Mouse (Mus musculus) kidney, postnatal 0 days (tissue): ENCODE data around the gene Ip6k3. TPM values are rescaled to one million over a fixed set of nuclear protein-coding genes. Genes with fewer than 3 reads are reported as not detected.

Source experiments
- ATAC-seq: fragments of 200-750 bp; cut with Nextera tagmentation; replicated peaks from 2 replicates; pipeline ENCODE4 v1.8.0; 2017; ENCODE audit warnings: low read depth, moderate number of reproducible peaks, moderate TSS enrichment, moderate library complexity; ENCODE audit not compliant: low FRiP score
- DNase-seq: peaks from one replicate; pipeline ENCODE4 v3.0.0-alpha.2; 2016; ENCODE audit warnings: low spot score
- H3K27ac ChIP-seq: fragments of 300-500 bp; sonication (generic); 2 replicates; pipeline ENCODE4 v1.5.1; 2014; ENCODE audit warnings: mild to moderate bottlenecking
- H3K27me3 ChIP-seq: fragments of 300-500 bp; sonication (generic); 2 replicates; pipeline ENCODE4 v1.6.1; 2014; ENCODE audit warnings: low read length, mixed read lengths; ENCODE audit not compliant: insufficient read depth
- H3K36me3 ChIP-seq: fragments of 300-500 bp; sonication (generic); 2 replicates; pipeline ENCODE4 v1.6.1; 2014; ENCODE audit warnings: low read length, mixed read lengths; ENCODE audit not compliant: insufficient read depth
- H3K4me1 ChIP-seq: fragments of 300-500 bp; sonication (generic); replicated peaks from 2 replicates; pipeline ENCODE4 v1.6.1; 2014; ENCODE audit warnings: antibody characterized with exemption, low read length, mixed read lengths; ENCODE audit not compliant: insufficient read depth
- H3K4me2 ChIP-seq: fragments of 300-500 bp; sonication (generic); 2 replicates; pipeline ENCODE4 v1.6.1; 2014; ENCODE audit warnings: mild to moderate bottlenecking, low read length, moderate library complexity, mixed read lengths
- H3K4me3 ChIP-seq: fragments of 300-500 bp; sonication (generic); replicated peaks from 2 replicates; pipeline ENCODE4 v1.5.1; 2014; ENCODE audit warnings: low read depth, low read length
- H3K9ac ChIP-seq: fragments of 300-500 bp; sonication (generic); 2 replicates; pipeline ENCODE4 v1.6.1; 2014; ENCODE audit warnings: low read depth, low read length
- H3K9me3 ChIP-seq: fragments of 300-500 bp; sonication (generic); replicated peaks from 2 replicates; pipeline ENCODE4 v1.6.1; 2016; ENCODE audit warnings: low read length, inconsistent platforms, mixed read lengths
- CTCF ChIP-seq: IDR thresholded peaks from 2 replicates; pipeline ENCODE4 v1.5.1; 2016; ENCODE audit warnings: antibody characterized with exemption, low read depth, mild to moderate bottlenecking, moderate library complexity
- WGBS: fragments of 180-500 bp; shearing (Covaris S2); extraction: QIAGEN DNeasy Blood & Tissue Kit; methylation state at CpG from one replicate; pipeline ENCODE4 v1.1.7; 2014; 5-methylcytosine and 5-hydroxymethylcytosine counted together
- polyA plus RNA-seq: library from polyadenylated mRNA; unstranded; fragments of >200 nt; fragmentation: Nextera tagmentation; extraction: Ambion mirVana; gene quantifications from 2 replicates; pipeline ENCODE4 v1.2.1, GENCODE M21; 2015

Ip6k3 gene
- polyA plus RNA-seq, 1 experiment from 2014 or later = 0.43 TPM

DNA sequence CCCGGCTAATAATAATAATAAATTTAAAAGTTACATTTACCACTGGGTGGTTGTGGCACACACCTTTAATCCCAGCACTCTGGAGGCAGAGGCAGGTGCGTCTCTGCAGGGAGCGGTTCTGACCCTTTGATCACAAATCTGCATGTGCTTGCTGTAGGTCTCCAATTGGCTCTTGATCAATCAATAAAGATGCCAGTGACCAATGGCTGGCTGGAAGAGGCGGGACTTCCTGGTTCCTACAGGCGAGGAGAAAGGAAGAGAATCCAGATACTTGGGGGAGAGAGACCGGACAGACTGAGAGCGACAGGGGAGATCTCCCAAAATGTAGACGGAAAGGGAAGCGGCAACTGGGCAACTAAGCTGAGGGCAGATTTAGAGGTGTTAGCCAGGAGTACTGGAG, 10.4 kb upstream of the Ip6k3 start:
- no peak for TF ChIP-seq CTCF
- DNase-seq = no peak
- H3K9me3 ChIP-seq = no peaks in the 10 kb centered on the region
- ATAC-seq = no peak
- H3K27me3 ChIP-seq = no peaks in the 10 kb centered on the region
- WGBS = 92% methylated on average over 9 of the region's 9 CpGs
- H3K9ac ChIP-seq = no peak overlapping the region
- H3K4me2 ChIP-seq = no peak overlapping the region
- H3K27ac ChIP-seq = no peak overlapping the region
- no peaks in the 10 kb centered on the region for H3K36me3 ChIP-seq
- no peaks in the 10 kb centered on the region for H3K4me1 ChIP-seq
- no peak overlapping the region for H3K4me3 ChIP-seq

- no peaks in the 10 kb centered on the region for H3K9me3 ChIP-seq
- no peaks in the 10 kb centered on the region for H3K36me3 ChIP-seq
- DNase-seq (no peak), ATAC-seq (no peak)
- 94% methylated on average over 4 of the region's 4 CpGs for WGBS
- H3K27me3 ChIP-seq = no peaks in the 10 kb centered on the region
- no peak overlapping the region for H3K4me2 ChIP-seq
- no peak overlapping the region for H3K4me3 ChIP-seq
- H3K9ac ChIP-seq = no peak overlapping the region
- no peak for TF ChIP-seq CTCF
- H3K27ac ChIP-seq = no peak overlapping the region
- no peaks in the 10 kb centered on the region for H3K4me1 ChIP-seq
Observed at GRCm38 (mm10) chr17:27176754-27177153, 9.2 kb upstream of the Ip6k3 start.

DNA sequence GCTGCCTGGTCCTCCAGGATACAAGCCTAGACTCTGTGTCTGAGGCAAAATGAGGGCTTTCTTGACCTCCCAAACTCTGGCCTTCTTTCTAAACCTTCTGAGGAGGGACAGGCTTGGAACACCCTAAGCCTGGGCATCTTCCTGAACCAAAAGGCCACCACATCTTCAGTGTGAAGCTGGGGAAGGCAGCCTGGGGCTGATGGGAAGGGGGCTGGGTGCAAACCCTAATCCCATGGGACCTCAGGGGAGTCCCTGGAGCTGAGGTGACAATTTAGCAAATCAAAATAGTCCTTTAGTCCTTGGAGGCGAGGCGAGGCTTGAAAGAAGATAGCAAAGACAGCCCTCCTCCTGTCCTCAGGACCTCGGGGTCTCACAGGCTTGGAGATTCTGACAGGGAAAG, 8.7 kb upstream of the Ip6k3 start:
- no peaks in the 10 kb centered on the region for H3K36me3 ChIP-seq
- H3K9ac ChIP-seq = no peak overlapping the region
- no peak overlapping the region for H3K27ac ChIP-seq
- no peak for ATAC-seq
- H3K27me3 ChIP-seq = no peaks in the 10 kb centered on the region
- TF ChIP-seq CTCF = no peak
- H3K4me3 ChIP-seq = no peak overlapping the region
- no peaks in the 10 kb centered on the region for H3K4me1 ChIP-seq
- no peaks in the 10 kb centered on the region for H3K9me3 ChIP-seq
- DNase-seq = no peak
- WGBS = 65% methylated on average over 3 of the region's 3 CpGs
- H3K4me2 ChIP-seq = no peak overlapping the region

DNA sequence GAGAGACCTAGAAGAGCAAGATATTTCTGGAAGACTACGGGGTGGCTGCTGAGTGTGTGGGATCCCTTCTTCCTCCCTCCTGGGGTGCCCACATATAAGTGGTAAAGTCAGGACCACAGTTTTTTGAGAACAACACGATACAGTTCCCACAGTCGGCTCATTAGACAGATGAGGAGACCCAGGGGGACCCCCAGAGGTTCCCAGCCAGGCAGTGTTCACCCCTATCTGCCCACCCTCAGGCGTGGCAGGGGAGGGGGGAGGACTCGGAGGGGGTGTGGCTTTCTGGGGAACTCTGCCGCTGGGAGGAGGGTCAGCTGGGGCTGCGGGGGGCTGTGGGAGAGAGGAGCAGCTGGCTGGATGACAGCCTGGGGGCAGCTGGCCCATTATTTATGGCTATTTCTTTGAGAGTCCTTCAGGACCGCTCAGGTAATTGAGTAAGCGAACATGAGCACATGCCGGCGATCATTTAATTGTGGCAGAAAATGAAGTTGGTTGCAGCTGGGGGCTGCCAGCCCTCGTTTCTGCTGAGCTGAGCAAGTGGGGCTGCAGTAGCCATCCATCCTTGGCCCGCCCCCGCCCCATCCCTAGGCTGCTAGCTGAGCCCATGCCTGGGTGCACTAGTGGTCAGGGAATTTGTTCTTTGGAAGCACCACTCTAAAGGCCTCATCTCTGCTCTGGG, 7.7 kb upstream of the Ip6k3 start:
- no peak overlapping the region for H3K9ac ChIP-seq
- DNase-seq = peak; percentile 54
- ATAC-seq = peak; percentile 63; the same call in 1 of the 2 replicates
- no peaks in the 10 kb centered on the region for H3K9me3 ChIP-seq
- no peak overlapping the region for H3K4me3 ChIP-seq
- no peaks in the 10 kb centered on the region for H3K4me1 ChIP-seq
- WGBS = 17% methylated on average over 14 of the region's 14 CpGs
- no peak overlapping the region for H3K4me2 ChIP-seq
- H3K27me3 ChIP-seq = no peaks in the 10 kb centered on the region
- H3K36me3 ChIP-seq = no peaks in the 10 kb centered on the region
- TF ChIP-seq CTCF = no peak
- H3K27ac ChIP-seq = no peak overlapping the region

DNA sequence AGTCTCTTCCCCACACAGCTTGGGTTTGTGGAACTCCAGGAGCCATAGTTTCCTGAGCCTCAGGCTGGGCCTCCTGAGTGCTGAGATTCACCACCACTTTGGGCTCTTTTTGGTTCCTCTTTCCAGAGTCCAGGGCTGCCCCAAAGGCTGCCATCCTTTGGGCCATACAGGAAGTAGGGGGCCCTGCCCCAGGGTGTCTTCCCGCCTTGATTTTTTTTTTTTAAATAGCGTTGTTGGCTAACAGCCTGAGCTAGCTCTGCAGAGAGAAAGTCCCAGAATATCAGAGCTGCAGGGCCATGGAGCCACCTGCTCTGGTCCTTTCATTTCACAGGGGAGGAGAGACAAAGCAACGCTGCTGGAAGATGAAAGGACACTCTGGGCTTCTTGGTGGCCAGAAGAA, 6.1 kb upstream of the Ip6k3 start:
- Histone ChIP-seq H3K27ac (no peak overlapping the region), H3K36me3 (no peaks in the 10 kb centered on the region), H3K4me3 (no peak overlapping the region), H3K27me3 (no peaks in the 10 kb centered on the region), H3K4me2 (no peak overlapping the region), H3K9me3 (no peaks in the 10 kb centered on the region), H3K4me1 (no peaks in the 10 kb centered on the region), H3K9ac (no peak overlapping the region)
- no peak for TF ChIP-seq CTCF
- DNase-seq (no peak), ATAC-seq (no peak)
- WGBS = 74% methylated on average over 3 of the region's 3 CpGs

DNA sequence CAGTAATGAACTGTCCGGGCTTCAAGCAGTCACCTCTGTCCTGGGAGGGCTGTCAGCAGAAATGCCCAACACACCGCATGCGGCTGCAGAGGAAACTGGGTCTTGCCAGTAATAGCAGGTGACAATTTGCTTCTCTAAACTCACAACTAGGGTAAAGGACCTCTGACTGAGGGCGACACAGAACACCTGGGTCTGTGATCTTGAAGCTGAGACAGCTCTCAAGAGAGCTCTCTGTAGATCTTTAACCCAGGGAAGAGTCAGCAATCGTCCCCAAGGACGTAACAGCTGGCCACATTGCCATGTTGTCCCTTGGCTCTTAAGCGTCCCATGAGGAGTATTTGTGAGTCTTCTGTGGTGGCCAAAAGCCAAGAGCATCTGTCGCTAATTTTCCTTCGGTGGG, 4.9 kb upstream of the Ip6k3 start:
- no peak overlapping the region for H3K9ac ChIP-seq
- 78% methylated on average over 9 of the region's 9 CpGs for WGBS
- no peaks in the 10 kb centered on the region for H3K9me3 ChIP-seq
- no peaks in the 10 kb centered on the region for H3K27me3 ChIP-seq
- no peak overlapping the region for H3K4me2 ChIP-seq
- H3K27ac ChIP-seq = no peak overlapping the region
- H3K4me3 ChIP-seq = no peak overlapping the region
- DNase-seq (no peak), ATAC-seq (no peak)
- no peaks in the 10 kb centered on the region for H3K36me3 ChIP-seq
- TF ChIP-seq CTCF = no peak
- H3K4me1 ChIP-seq = no peaks in the 10 kb centered on the region

DNA sequence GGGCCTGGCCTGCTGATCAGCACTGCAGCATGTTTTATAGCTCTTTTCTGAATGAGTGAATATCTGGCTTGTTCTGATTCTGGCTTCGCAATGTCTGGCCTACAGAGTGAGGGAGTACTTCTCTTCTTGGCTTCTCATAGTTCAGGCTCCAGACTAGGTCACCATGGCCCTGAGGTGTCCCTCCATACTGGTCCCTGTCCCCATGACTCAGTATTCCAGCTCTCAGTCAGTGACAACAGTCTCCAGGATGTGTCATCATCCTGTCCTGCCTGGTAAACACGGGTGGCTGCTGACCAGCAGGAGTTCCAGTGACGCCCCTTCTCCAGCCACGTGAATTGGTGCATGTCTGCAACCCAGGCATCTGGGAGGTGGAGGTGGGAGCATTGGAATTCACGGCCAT, 3.5 kb upstream of the Ip6k3 start:
- H3K9me3 ChIP-seq = no peaks in the 10 kb centered on the region
- H3K27me3 ChIP-seq = no peaks in the 10 kb centered on the region
- H3K4me3 ChIP-seq = no peak overlapping the region
- WGBS = 67% methylated on average over 5 of the region's 5 CpGs
- H3K9ac ChIP-seq = no peak overlapping the region
- no peak overlapping the region for H3K27ac ChIP-seq
- H3K4me1 ChIP-seq = no peaks in the 10 kb centered on the region
- H3K4me2 ChIP-seq = no peak overlapping the region
- no peak for TF ChIP-seq CTCF
- no peaks in the 10 kb centered on the region for H3K36me3 ChIP-seq
- DNase-seq (no peak), ATAC-seq (no peak)
